Mouse (Mus musculus): ENCODE results near the gene Hspbp1.

DNA sequence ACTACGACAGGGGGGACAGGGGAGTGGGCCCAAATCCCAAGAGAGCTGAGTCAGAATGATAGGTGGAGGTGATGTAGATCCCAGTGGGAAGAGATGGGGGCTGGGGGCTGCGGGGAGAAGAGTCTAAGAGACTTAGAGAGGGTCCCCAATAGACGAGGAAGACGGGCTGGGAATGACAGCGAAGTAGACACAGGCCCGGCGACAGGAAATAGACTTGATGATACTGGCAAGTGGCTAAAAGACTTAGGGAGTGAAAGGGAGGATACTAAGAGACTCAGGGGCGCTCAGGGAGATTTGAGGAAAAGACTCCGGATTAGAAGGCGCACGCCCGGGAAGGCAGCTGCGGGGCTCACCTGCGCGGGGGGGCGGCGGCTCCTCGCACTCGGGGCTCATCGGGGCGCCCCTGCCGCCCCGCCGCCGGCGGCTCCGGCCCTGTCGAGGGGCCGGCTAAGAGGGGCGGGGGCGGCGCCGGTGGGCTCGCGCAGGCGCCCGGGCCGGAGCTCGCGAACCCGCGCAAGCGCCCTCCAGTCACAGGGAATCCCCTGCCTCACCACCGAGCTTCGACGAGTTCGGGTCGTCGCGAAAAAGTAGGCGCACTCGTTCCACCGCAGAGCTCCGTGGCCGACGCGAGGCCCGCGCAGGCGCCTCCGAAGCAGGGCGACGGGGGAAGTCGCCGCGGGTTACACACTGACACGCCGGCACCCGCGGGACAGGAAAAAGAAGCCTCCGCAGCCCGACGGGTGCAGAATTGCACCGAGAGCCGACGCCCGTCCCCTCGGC lies 26.6 kb downstream of the Hspbp1 start:
- TF ChIP-seq CTCF (IDR thresholded peaks at IDR 0.05) (no peak), POLR2A (IDR thresholded peaks at IDR 0.05; ENCODE audit: insufficient read depth, low read depth, low read length) (no peak), EP300 (IDR thresholded peaks at IDR 0.05; ENCODE audit: insufficient read depth, low read depth, low read length) (no peak)

Data from heart, adult 2 months (tissue).